Mouse (Mus musculus) forelimb bud, embryonic 11.5 days (tissue): ENCODE measurements around the gene Nkx2-1.
"Not testable (repeated sequence)": the region's sequence is repeated elsewhere in the genome, so short reads cannot be mapped to it uniquely, and the experiment has no call there.

ENCODE experiments used
- DNase-seq: peaks from one replicate; pipeline ENCODE4 v3.0.0-alpha.2; 2012; ENCODE audit warnings: low read depth, low spot score

The Nkx2-1 gene

DNA sequence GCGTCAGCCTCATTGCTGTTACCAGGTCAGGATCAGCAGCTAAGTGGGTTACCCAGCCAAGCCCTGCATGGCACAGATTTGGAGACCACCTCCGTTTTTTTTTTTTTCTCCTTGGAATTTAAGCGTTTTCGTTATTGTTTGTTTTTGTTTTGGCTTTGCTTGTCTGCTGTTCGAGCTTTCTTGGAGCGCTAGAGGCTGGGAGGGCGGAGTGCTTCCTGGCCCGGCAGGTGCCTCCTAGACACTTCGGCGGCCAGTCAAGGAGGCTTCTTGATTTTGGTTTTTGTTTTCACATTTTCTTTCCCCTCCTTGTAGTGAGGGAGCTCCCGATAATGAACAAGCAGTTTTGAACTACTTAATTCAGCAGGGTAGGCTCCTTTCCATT lies at the start of gene Nkx2-1:
Nkx2-1 (minus strand) TSS at position 25 of the 382 bp plus-strand sequence.
- no peak for DNase-seq

DNA sequence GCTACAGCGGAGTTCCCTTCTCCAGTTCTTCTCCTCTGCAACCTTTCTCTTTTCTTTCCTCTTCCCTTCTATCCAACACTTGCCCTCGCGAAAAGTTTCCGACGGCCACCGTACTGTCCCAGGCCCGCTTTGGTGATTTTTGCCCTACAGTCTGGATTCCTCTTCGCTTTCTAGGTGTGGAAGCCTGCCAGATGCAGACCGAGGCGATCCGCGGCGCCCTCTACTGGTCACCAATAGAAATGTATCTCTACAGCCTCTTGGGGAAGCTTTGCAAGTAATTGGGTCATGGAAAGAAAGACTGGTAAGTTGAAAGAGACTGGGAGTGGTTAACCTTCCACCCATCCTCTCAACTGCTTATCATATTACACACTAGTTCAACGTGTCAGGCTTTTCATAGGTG lies 4.4 kb upstream of the Nkx2-1 start:
- DNase-seq: peak; percentile 80

DNA sequence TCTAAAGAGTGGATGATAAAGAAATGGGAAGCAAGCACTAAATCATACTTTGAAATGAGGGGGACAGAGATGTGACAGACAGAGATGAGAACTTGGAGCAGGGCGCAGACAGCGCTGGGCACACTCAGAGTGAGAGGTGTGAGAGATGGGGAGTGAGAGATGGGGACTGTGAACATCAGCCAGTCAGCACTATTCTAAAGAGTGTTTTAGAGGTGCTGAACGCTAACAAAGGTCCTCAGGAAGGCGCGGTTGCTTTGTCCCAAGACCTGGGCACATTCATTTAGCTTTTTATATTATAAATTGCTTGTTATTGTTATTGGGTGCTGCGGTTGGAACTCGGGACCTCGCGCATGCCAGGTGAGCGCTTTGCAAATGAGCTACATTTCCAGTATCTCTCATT lies 3.9 kb upstream of the Nkx2-1 start:
- DNase-seq: no peak

DNA sequence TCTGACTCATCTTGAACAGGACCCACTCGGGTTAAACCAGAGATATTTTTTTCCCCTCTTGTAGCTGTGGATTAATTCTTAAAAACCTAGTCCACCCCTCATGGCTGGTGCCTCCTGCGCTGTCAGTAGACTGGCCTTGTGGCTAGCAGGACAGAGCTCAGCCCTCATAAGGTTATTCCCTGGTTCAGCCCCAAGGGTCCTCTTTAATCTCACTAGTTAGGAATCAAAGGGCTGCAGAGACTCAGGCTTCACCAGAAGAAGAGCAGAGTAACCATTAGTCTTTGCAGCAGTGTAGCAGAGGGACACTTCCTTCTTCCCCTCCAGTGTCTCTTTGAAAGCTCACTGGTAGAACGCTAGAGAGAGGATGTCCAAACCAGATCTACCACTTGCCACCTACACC lies 1.9 kb upstream of the Nkx2-1 start:
- no peak for DNase-seq

DNA sequence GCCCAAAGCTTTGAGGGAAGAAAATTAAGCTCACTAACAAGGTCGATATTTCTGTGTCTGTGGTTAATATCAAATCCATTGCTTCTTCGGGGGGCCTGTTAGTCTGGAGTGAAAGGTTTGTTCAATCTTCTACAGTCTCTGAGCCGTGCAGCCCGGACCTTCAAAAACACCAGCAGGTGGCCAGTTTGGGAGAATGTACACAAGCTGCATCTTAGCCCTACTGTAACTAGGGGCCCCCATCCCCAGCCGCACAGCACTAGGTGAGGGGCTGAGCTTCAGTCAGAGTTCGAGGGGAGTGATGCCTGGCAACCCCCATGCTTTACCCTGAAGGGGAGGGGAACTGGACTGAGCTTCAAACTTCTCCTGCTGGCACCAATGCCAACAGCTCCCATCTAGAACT lies 1.2 kb upstream of the Nkx2-1 start:
- no peak for DNase-seq

DNA sequence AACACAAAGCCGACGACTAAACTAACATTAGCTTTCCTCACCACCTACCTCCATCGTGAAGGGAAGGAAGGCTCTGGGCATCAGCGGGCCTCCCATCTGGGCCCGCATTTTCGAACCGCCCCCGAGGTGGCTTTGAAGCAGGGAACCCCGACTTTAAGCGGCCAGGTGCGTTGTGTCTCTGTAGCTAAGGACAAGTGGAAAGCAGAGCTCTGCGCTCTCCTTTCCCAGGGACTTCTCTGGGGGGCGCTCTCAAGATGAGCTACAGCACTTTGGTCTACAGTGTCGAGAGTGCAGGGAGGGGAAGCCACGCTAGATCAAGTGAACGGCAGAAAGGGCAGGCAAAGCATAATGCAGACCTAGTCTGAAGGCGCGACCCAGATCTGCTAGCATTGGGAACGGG lies 634 bp upstream of the Nkx2-1 start:
- no peak for DNase-seq

DNA sequence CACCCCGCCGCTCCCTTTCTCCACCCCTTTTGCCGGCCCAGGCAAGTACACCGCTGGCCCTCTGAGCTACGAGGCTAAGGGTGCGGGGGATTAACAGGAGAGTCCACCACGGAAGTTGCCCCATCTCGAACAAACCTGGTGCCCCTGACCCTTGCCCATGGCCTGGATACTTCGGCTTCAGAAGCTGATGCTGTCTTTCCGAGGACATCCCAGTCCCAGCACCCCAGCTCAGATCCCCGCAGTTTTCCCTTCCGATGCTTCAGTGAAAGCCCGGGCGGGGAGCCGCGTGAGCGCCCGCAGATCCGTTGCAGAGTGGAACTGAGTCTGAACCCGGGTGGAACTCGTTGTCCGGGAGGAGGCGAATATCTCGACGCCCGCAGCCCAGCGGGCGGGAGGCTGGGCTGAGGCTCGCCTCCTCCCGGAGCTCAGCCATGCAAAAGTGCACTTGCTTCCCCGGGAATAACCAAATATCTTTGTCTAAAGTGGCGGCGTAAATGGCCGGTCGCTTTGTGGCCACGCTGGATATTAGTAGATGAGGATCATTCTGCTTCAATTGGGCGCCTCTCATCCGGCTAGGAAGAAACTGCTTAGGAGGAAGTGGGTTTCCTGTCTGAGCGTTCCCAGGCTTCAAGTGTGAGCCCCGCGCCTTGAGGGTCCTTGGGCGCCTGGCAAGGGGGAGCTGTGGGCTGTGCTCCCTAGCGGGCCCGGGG lies 379 bp downstream of the Nkx2-1 start:
- no peak for DNase-seq

DNA sequence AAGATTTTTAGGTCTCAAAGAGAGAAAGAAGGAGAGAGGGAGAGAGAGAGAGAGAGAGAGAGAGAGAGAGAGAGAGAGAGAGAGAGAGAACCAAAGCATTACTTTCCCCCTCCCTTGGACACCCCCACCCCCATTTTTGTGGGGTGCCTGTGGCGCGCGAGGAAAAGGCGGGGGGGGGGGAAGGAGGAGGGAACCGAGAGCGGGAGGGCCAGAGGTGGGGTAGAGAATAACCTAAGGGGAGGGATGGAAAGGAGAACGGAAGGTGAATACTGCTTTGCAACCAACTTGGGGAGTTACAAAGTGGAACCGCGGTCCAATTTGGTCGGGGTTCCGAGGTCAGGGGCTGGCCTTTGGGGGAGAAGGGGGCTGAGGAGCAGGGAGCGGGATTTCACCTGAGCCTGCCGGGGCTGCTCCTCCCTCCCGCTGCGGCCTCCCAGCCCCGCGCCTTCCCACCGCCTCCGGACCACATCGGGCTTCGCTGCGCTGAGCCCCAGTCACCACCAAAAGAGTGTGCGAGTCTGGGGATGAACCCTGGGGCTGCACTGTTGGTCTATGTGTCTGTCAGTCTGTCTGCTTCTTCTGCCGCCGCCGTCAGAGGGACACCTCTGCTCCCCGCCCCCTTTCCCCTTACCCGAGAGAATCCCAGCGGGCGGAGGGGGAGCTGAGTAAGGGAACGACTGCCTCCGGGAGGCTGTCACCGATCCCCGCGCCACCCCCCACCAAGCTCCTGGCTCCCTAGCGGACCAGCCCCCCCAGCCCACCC lies 1.1 kb downstream of the Nkx2-1 start:
- DNase-seq: no peak

DNA sequence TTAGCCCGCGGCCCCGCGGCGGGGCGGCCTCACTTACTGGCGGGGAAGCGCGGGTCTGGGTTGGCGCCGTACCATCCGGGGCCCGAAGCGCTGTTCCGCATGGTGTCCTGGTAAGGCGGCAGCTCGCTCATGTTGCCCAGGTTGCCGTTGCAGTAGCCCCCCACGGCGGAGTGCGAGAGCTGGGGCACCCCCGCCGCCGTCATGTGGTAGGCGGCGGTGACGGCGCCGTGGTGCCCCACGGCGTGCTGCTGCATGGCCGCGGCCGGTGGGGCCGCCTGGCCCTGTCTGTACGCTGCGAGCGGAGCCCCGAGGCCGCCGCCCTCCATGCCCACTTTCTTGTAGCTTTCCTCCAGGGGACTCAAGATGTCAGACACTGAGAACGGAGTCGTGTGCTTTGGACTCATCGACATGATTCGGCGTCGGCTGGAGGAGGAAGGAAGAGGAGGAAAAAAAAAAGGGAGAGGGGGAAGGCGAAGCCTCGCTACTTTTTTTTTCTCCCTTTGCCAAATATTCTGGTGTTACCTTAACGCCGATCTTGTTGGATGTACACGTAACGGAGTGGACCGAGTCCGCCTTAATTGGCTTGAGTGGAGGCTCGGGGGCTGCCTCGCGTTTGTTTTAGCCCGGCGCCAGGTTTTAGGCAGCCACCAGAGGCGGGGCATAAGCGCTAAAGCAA lies 1.9 kb downstream of the Nkx2-1 start:
- DNase-seq: no peak

DNA sequence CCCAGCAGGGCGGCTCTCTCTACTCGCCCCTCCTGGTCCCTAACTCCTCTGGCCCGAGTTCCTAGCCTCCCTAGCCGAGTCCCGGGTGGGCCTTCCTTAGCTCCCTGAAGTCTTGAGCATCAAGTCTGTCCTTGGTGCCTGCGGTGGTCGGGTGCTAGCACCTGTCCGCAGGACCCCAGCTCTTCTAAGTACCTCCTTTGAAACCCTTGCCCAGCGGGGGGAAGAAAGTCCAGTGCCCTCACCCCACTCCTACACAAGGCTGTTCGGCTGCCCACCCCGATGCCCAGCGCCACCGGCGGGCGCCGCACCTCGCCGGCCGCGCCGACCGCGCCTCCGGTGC lies 2.4 kb downstream of the Nkx2-1 start:
- no peak for DNase-seq

DNA sequence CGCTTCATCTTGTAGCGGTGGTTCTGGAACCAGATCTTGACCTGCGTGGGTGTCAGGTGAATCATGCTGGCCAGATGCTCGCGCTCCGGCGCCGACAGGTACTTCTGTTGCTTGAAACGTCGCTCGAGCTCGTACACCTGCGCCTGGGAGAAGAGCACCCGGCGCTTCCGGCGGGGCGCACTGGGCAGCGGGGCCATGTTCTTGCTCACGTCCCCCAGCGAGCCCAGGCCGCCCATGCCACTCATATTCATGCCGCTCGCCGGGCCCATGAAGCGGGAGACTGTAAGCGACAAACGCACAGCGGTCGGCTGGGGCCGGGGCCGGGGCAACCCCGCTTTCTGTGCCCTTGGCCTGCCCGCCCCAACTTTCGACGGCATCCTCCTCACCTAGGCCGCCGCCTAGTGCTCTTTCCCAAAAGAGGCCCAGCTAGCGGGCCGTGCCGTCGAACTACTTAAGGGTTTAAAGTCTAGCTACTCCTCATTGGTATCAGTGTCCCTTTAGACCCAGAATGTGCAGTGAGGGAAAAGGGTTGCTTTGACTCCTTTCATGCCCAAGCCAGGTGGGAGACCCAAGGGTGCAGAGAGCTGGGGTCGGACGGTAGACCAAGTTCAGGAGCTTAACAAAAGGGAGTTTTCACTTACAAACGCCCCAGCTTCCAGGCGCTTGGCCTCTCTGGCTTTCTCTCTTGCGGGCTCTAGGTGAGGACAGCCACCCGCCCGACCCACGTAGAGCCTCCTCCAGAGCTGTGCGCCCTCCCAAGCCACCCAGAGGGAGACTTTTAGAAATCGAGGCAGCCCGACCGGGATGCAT lies 3.0 kb downstream of the Nkx2-1 start:
- DNase-seq: no peak

DNA sequence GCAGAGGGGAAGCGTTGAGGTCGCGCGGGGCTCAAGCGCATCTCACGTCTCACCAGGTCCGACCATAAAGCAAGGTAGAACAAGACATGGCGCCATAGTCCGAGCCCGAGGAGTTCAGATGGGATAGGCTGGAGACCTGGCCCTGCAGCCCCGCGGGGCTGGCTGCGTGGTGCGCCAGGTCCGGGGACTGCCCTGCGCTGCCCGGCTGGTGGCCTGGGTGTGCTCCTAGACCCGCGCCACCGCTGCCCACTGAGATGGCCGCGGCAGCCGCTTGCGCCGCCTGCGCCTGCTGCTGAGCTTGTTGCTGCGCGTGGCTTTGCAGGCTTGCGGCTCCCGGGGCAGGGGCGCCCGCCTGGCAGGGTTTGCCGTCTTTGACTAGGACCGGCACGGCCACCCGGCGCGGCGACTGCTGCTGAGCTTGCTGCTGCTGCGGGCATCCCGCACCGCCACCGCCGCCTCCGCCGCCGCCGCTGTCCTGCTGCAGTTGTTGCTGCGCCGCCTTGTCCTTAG lies 3.7 kb downstream of the Nkx2-1 start:
- DNase-seq: no peak

DNA sequence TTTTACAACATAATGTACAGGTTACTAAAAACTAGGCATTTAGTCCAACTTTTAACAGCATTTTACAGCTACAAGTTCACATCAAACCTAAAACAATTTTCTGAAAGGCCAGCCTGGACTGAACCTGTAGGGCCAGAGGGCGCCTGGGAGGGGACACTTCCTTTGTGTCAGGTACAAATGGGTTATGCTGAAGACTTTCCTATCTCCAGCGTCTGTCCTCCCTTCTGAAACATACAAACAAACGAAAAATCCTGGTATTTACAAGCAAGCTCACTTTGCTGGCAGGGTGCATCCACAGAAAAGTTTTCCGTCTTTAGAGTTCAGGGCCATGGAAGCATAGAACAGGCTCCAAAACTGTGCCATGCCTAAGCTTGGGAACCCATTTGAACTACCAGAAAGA lies 4.6 kb downstream of the Nkx2-1 start:
- DNase-seq: no peak

DNA sequence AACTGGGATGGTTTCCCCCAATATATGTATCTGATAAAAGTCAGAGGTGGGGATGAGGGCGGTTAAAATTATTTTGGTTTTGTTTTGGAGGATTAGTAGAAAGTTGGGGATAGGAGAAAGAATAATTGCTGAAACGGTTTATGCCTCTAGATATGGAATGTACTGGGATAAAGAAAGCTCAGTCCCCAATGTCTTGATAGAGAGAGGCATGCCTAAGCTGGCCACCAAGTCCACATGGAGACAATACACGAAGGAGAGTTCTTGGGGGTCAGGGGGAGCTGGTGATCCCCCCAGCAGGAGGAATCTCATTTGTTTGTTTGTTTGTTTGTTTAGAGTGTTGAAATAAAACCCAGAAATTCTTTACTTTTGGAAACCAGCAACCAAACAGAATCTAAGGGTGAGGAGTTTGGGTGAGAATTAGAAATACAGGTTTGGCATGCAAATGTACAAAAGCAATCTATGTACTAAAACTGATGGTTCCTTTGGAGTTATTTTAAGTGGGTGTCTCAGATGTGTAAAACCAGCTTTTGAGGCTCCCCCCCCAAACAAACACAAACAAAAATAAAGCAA lies 5.6 kb downstream of the Nkx2-1 start:
- DNase-seq: no peak

DNA sequence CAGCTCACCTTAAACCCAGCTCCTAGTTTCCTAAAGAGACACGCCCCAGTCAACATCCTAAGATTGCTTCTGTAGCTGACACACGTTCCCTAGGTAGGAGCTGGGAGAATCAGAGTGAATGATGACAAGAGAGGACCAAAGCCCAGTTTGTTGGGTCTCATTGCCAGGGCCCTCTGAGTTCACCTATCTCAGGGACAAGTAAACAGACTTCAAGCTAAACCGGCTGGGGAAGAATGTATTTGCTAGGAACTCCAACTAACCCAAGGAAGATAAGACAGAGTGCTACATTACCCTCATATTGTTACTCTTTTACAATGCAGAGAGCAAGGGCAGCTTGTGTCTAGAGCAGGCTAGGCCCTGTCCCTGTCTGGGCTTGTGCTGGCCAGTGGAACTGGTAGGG lies 6.8 kb downstream of the Nkx2-1 start:
- DNase-seq: no peak

DNA sequence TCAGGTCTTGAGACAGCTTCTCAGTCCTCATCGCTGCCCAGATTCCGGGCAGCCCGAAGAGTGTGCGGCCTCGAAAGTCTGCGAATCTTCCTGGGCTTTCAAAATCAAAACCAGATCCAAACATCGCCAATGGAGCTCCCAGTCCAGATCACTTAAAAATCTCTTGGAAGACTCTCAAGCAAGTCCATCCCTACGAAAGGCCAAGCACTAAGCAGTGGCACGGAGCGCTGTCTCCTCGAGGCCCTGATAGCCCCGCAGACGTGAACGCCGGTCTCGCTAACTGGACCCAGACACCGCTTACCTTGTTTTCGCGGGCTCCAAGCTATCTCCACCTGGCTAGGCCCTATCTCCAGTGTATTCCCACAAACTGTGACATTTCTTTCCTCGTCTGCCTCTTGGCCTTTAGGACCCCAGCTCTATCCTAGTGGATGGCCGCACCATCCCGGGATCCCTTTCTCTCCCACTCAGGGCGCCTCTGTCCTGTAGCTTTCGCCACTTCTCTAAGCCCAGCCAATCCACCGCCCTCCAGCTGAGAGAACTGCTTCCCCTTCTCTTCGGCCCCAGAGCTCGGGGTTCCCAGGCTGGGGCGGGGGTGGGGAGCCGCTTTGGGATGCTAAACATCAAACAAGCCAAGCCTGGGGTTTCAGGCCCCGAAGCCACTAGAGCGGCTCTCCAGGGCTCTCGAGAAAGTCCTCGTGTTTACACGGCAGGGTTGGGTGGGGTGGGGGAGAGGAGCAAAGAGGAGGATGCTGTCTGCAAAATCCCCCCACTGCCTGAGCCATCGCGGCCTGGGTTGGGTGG lies 7.6 kb downstream of the Nkx2-1 start:
- no peak for DNase-seq

DNA sequence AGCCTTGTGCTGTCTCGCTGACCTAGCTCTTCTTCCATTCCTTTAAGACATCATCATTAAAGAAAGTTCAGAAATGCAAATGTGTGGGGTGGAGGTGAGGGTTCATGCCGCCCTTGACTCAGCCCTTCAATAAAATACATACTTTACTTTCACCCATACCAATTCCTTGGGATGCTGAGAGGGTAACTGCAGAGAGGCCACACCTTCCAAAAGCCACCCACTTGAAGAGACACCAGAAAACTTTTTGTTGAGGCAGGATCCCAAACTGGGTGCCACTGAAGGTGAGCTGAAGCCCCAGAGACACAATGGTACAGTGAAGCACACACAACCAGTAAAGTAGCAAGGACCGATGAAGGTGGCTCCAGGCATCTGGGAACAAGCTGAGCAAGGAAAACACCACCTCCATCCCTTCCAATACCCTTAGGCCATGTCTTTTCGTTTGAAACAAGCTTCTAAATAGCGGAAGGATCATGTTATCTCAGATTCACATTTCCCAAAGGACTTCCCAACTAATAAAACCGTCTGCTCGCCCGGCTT lies 8.6 kb downstream of the Nkx2-1 start:
- no peak for DNase-seq

DNA sequence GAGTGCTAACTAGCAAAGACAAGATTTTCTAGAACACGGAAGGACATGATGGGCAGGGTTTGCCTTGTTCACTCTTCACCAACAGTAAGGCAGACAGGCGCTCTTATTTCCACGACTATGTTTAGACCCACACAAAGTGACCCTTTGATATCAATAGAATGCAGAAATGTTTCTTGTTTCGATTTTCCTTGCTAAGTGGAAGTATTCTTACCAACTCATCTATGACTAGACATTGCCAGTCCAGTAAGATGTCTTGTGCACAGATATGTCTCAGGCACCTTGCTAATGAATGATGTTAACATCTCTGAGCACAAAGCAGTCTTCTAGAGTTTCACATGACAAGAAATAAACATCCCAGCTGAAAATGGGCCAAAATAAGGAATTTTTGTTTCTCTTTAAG lies 9.6 kb downstream of the Nkx2-1 start:
- no peak for DNase-seq

DNA sequence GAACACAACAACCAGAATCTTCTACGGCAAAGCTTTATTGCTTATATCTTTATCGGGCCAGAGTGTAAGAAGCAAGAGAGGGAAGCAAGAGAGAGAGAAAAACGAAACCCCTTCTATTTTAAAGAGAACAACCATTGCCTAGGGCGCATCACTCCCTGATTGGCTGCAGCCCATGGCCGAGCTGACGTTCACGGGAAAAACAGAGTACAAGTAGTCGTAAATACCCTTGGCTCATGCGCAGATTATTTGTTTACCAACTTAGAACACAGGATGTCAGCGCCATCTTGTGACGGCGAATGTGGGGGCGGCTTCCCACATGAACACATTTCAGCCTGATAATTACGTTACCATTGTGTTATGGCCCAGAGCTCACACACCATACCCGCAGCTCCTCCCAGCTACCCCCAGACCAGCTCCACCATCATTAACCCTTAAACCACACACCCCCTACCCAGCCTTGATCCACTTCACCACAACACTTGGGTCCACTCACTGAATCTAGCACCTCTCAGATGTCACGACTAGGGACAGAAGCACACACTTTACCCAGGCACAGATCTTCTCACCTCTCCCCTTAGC lies 11.4 kb downstream of the Nkx2-1 start:
- not testable (repeated sequence) for DNase-seq

DNA sequence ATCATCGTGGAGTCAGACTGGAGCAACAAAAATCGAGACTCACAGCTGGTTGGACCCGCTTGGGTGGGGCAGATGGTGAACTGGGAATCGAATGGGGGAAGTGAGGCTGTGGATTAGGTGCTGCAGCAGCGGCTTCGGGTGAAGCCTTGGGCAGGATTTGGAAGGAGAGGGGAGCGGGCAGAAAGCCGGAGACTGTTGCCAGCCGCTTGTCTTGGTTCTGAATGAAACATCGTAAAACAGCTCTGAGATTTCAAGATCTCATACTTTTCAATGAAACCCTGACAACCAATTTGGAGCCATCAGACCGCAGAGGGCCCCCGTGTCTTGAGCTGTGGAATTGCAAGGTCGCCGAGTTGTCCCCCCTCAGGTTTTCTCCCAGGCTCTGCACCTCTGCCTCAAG lies 12.5 kb downstream of the Nkx2-1 start:
- no peak for DNase-seq
